Mouse (Mus musculus) CH12.LX (cell line): Measurements from ENCODE around the gene Col25a1.

Experiments used
- CTCF ChIP-seq, 2 experiments: IDR thresholded peaks in 1 of 2; conservative IDR thresholded peaks in 1 of 2; 2 replicates each; pipeline ENCODE4 v1.5.1; 2011 to 2012; ENCODE audit warnings: low read depth in 2 of 2, low read length in 2 of 2, improper control_type of control experiment in 1 of 2, inconsistent platforms in 1 of 2, mild to moderate bottlenecking in 1 of 2, moderate library complexity in 1 of 2
- MAFK ChIP-seq: IDR thresholded peaks from 2 replicates; pipeline ENCODE4 v1.6.1; 2011; ENCODE audit warnings: low read length, improper control_type of control experiment; ENCODE audit not compliant: insufficient replicate concordance

DNA sequence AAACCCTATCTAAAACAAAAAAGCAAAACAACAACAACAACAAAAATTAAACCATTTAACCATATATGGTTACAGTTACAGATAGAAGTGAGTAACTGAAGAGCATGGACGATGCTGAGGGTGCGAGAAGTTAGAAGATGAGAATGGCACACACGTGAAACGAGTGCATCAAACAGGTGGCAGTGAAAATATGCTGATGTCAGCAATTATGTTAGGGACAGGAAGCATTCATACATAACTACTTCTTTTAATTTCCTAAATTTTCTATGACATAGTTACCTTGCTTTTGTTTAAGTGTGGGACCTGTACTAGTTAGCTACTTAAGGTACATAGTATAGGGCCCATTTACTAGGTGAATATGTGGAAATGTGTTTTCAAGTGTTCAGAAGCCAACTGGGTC, 237.1 kb downstream of the Col25a1 start:
- no peak for TF ChIP-seq CTCF (conservative IDR thresholded peaks at IDR 0.05 in 1 of 2, IDR thresholded peaks at IDR 0.05 in 1 of 2; ENCODE audit: low read depth in 2 of 2, low read length in 2 of 2)
- peak; percentile 100 for TF ChIP-seq MAFK
